Mouse (Mus musculus): Measurements from ENCODE around the gene Pou2f3. TPM values are rescaled to one million over a fixed set of nuclear protein-coding genes. Genes with fewer than 3 reads are reported as not detected.

The Pou2f3 gene
- total RNA-seq, 2 experiments from 2014 or later = 0.15 to 0.23 TPM

GRCm38 (mm10) chr9:43114833-43115232, 95.3 kb downstream of the Pou2f3 start:
- no peak for DNase-seq (ENCODE audit: low spot score in 2 of 2)

DNA sequence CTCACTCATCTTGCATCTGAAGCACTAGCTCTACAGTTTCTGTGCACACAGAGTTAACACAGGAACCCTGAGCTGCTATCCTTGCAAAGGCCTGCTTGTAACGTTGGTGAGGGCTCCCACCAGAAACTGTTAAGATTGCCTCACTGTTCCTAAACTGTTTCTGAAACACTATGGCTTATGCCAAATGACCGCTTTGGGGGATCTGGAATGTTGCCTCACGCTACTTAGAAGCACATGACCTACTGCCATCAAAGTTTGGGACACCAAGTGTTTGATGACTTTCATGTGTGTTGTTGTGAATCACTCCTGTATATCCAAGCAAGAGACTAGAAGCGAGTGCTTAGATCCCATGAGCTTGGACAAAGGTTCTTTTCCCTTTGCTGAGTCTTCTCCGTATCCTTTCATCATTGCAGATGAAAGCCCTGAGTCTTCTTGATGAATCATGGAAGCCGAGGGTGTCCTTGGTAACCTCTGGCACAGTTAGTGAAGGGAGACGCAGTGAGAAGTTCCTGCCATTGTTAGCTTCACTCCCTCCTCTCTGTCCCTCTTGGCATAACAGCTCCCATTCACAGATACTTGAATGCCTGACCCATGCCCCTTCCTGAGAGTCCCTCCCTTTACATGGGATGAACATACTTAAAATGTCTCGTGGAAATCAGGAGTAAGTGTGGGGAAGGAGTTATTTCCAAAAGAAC, 99.7 kb downstream of the Pou2f3 start:
- DNase-seq (ENCODE audit: low spot score in 2 of 2) = no peak

DNA sequence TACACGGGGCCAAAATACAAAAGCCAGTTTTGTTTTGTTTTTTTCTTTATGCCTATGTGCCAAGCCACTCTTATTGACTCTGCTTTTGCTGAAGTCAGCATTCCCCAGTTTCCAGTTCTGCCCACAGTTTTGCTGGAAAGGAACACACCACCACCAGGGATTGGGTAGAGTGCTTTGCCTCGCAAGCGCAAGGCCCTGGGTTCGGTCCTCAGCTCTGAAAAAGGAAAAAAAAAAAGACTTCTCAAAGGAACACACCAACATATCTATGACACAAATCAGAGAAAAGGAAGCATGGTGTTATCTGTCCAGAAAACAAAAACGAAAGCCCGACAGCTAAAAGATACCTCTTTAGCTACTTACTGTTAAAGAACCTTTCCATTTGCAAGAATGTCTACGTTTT, 101.0 kb downstream of the Pou2f3 start:
- no peak for DNase-seq (ENCODE audit: low spot score in 2 of 2)

DNA sequence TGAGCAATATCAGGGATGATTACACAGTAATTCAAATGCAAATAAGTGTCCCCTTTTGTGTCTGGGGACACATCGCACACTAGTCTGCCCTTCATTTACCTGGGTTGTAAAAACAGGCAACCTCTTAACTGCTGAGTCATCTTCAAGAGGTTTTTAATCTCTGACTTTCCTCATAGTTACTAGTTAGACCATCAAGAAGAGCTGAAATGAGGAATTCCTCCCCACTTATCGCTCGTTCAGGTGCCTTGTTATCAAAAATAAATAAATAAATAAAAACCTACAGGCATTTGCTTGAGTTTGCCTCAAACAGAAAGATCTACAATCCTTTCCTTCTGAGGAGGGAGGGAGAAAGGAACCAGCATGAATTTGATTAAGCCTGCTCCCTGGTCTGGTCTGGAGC, 101.4 kb downstream of the Pou2f3 start:
- no peak for DNase-seq (ENCODE audit: low spot score in 2 of 2)

GRCm38 (mm10) chr9:43108081-43108480, 102.1 kb downstream of the Pou2f3 start:
- DNase-seq (ENCODE audit: low spot score in 2 of 2) = no peak

GRCm38 (mm10) chr9:43107555-43107954, 102.6 kb downstream of the Pou2f3 start:
- no peak for DNase-seq (ENCODE audit: low spot score in 2 of 2)

DNA sequence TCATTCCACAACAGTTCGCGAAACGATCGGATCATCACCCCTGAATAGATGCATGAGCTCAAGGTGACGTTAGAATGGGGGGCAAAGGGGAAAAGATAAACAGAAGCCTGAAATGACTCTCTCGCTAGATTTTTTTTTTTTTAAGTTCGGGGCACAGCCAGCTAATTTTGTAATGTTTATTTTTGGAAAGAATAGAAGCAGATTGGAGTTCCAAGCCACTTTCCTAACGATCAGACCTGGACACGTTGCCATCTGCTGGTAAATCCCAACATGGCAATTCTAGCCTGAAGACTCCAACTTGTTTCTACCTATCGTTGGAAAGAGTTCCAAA, 103.0 kb downstream of the Pou2f3 start, which contains the start of gene Arhgef12:
Arhgef12 (minus strand) TSS at position 53 of the 331 bp plus-strand sequence.
- peak in 1 of 2 experiments; percentile 35 for DNase-seq (ENCODE audit: low spot score in 2 of 2)

DNA sequence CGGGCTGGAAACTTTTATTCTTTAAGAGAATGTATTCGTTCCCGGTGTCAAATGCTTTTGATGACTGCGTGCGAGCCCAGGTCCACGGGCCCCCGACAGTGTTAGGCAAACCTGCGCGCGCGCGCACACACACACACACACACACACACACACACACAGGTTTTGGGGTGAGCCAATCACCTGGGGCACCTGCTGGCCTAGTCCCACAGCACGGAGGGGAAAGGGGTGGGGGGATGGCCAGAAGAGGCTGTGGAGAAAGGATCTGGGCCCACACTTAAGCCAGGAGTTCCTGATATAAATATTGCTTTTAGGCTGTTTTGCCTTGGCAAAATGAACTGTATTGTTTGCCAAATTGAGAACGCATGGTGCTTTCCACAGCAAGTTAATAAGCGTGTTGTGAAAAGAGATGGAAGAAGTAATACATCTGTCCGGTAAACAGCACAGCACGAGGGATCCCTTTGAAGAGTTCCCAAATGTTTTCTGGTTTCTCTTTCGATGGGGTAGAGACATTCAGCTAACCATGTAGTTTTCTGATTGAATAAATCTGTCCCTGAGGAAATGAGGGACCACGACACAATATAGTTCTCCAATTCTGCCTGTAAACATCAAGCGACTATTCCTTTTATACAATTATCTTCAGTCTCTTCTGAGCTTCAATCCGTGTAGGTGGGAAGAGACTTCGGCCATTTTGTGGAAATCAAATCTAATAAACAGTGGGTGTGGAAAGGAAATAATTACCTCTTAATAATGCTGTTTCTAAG, 103.6 kb downstream of the Pou2f3 start:
- peak in 1 of 2 experiments; percentile 33 for DNase-seq (ENCODE audit: low spot score in 2 of 2)

- DNase-seq (ENCODE audit: low spot score in 2 of 2) = peak; percentile 89 to 96
These were observed 104.4 kb downstream of the Pou2f3 start for GRCm38 (mm10) chr9:43105664-43106361.

DNA sequence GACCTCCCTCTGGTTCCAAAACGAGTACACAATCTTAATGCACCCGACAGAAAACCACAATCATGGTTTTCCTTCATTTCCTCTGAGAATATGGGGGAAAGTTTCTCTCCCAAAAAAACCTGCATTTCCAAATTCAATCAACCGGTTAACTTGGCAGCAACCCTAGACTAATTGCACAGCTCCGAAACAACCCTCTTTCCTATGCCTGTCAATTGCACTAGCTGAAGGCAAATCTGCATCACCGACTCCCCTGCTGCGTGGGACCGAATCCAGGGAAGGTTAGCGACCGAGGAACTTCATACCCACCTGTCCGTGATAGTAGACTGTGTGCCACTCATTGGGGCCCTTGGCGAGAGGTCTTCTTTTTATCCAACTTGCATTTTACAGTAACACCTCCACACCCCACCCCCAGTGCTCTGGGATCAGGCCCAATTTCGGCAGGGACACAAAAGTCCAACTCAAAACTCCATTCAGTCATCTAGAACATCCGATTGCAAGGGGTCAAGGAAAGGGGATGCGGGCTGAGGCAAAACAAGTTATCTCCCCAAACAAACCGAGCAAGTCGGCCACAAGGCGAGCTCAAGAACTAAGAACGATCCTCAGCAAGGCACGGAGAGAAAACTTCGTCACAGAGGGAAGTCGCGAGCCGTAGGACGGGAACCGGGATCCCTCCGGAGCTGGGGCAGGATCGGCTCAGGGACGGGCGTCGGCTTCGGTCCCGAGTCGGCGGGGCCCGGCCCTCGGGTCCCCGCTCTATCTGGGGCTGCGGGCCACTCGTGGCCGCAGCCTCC, 105.1 kb downstream of the Pou2f3 start:
- DNase-seq (ENCODE audit: low spot score in 2 of 2) = no peak

- no peak for DNase-seq (ENCODE audit: low spot score in 2 of 2)
These were observed 105.7 kb downstream of the Pou2f3 start for GRCm38 (mm10) chr9:43104526-43104872.

DNA sequence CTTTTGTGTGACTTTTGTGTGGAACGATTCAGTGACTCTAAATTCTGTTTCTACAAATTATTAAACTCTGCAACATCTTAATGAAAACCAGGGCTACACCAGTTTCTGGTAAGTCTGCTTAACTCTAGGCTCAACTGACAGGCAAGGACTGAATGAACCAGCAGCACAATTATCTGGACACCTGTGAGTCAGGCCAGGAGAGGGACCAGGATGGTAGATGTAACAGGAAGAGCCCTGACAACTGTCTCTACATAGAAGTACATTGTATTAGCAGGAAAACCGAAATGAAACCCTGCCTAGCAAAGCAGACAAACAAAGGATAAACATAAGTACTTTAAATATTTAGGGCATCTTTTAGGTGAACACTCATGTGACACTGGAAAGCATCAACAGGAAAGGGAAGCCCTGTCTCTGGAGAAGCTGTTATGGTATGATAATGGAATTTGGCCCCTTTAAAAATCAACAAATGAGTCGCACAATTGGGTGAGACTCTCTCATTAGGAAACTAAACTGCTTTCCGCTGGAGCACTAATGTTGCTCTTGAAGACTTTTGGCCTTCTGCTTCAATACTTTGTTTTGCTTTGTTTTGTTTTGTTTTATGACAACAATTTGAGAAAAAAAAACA, 106.4 kb downstream of the Pou2f3 start:
- no peak for DNase-seq (ENCODE audit: low spot score in 2 of 2)

DNA sequence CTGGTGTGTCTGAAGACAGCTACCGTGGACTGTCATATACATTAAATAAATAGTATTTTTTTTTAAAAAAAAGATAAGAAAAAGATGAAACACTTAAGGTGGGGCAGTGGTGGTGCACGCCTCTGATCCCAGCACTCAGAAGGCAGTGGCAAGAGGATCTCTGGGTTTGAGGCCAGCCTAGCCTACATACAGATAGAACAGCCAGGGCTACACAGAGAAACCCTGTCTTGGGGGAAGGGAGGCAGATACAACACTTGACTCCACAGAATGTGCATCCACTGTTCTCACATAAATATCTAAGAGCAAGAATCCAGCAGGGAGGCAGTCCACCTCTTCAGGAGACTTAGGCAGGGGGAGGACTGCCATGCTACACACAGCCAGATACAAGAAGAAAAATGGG, 107.2 kb downstream of the Pou2f3 start:
- DNase-seq (ENCODE audit: low spot score in 2 of 2) = no peak

GRCm38 (mm10) chr9:43101936-43102595, 108.1 kb downstream of the Pou2f3 start:
- no peak for DNase-seq (ENCODE audit: low spot score in 2 of 2)

- DNase-seq (ENCODE audit: low spot score in 2 of 2) = no peak
These were observed 111.2 kb downstream of the Pou2f3 start for GRCm38 (mm10) chr9:43098922-43099321.

GRCm38 (mm10) chr9:43097801-43098557, 112.2 kb downstream of the Pou2f3 start:
- DNase-seq (ENCODE audit: low spot score in 2 of 2) = no peak

GRCm38 (mm10) chr9:43096337-43096736, 113.8 kb downstream of the Pou2f3 start:
- DNase-seq (ENCODE audit: low spot score in 2 of 2) = no peak

DNA sequence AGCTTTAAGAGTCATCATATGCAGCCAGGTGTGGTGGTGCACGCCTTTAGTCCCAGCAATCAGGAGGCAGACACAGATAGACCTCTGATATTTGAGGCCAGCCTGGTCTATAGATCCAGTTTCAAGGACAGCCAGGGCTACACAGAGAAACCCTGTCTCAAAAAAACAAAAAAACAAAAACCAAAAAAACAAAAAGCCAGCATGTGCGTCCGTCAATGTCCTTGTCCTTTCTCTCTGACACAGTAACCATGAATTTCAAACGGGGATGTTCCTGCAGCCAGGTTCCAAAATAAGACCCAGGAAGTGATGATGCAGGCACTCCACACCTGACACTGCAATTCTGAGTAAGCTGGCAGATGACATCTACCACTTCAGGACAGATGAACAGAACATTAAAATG, 115.3 kb downstream of the Pou2f3 start:
- no peak for DNase-seq (ENCODE audit: low spot score in 2 of 2)

- DNase-seq (ENCODE audit: low spot score in 2 of 2) = no peak
These were observed 116.4 kb downstream of the Pou2f3 start for GRCm38 (mm10) chr9:43093803-43094202.

Measured in gastrocnemius, postnatal 4 days (tissue).